Mouse (Mus musculus): ENCODE measurements around the gene Abraxas2. TPM values are rescaled to one million over a fixed set of nuclear protein-coding genes. Genes with fewer than 3 reads are reported as not detected.

The Abraxas2 gene
- polyA plus RNA-seq, 1 experiment = 20.1 TPM

- H3K4me1 ChIP-seq (ENCODE audit: control insufficient read depth, insufficient read depth, low read length) = no peaks in the 10 kb centered on the region; the same call in 1 of the 2 replicates
- no peak overlapping the region for H3K4me3 ChIP-seq (replicated peaks; ENCODE audit: control insufficient read depth, low read depth, low read length)
- no peak overlapping the region for H3K27ac ChIP-seq (ENCODE audit: control insufficient read depth, insufficient read depth, low read depth, low read length, poor library complexity)
- 61% methylated on average over 5 of the region's 5 CpGs for WGBS
- TF ChIP-seq POLR2A (IDR thresholded peaks at IDR 0.05; ENCODE audit: borderline replicate concordance, control insufficient read depth, low read depth, low read length) (no peak), CTCF (IDR thresholded peaks at IDR 0.05; ENCODE audit: control insufficient read depth, insufficient read depth, low read length) (no peak)
Measured at GRCm38 (mm10) chr7:132858043-132858608, 899 bp upstream of the Abraxas2 start.

- no peaks in the 10 kb centered on the region; the same call in 1 of the 2 replicates for H3K4me1 ChIP-seq (ENCODE audit: control insufficient read depth, insufficient read depth, low read length)
- no peak overlapping the region for H3K27ac ChIP-seq (ENCODE audit: control insufficient read depth, insufficient read depth, low read depth, low read length, poor library complexity)
- no peak overlapping the region for H3K4me3 ChIP-seq (replicated peaks; ENCODE audit: control insufficient read depth, low read depth, low read length)
- WGBS = 27% methylated on average over 9 of the region's 9 CpGs
- no peak for TF ChIP-seq POLR2A (IDR thresholded peaks at IDR 0.05; ENCODE audit: borderline replicate concordance, control insufficient read depth, low read depth, low read length)
- TF ChIP-seq CTCF (IDR thresholded peaks at IDR 0.05; ENCODE audit: control insufficient read depth, insufficient read depth, low read length) = no peak
Measured at GRCm38 (mm10) chr7:132866316-132866715, 7.3 kb downstream of the Abraxas2 start.

GRCm38 (mm10) chr7:132873043-132873442 is 14.0 kb downstream of the Abraxas2 start:
- no peak overlapping the region for H3K27ac ChIP-seq (ENCODE audit: control insufficient read depth, insufficient read depth, low read depth, low read length, poor library complexity)
- no peaks in the 10 kb centered on the region for H3K4me1 ChIP-seq (ENCODE audit: control insufficient read depth, insufficient read depth, low read length)
- WGBS = 60% methylated on average over 2 of the region's 2 CpGs
- TF ChIP-seq CTCF (IDR thresholded peaks at IDR 0.05; ENCODE audit: control insufficient read depth, insufficient read depth, low read length) (no peak), POLR2A (IDR thresholded peaks at IDR 0.05; ENCODE audit: borderline replicate concordance, control insufficient read depth, low read depth, low read length) (no peak)
- no peak overlapping the region for H3K4me3 ChIP-seq (replicated peaks; ENCODE audit: control insufficient read depth, low read depth, low read length)

GRCm38 (mm10) chr7:132875391-132876086 is 16.5 kb downstream of the Abraxas2 start:
- no peak overlapping the region for H3K27ac ChIP-seq (ENCODE audit: control insufficient read depth, insufficient read depth, low read depth, low read length, poor library complexity)
- no peak for TF ChIP-seq POLR2A (IDR thresholded peaks at IDR 0.05; ENCODE audit: borderline replicate concordance, control insufficient read depth, low read depth, low read length)
- no peak for TF ChIP-seq CTCF (IDR thresholded peaks at IDR 0.05; ENCODE audit: control insufficient read depth, insufficient read depth, low read length)
- no peak overlapping the region for H3K4me3 ChIP-seq (replicated peaks; ENCODE audit: control insufficient read depth, low read depth, low read length)
- no peaks in the 10 kb centered on the region for H3K4me1 ChIP-seq (ENCODE audit: control insufficient read depth, insufficient read depth, low read length)
- WGBS = 90% methylated on average over 2 of the region's 2 CpGs

GRCm38 (mm10) chr7:132880276-132880675 is 21.3 kb downstream of the Abraxas2 start:
- 66% methylated on average over 1 of the region's 1 CpGs for WGBS
- H3K4me3 ChIP-seq (replicated peaks; ENCODE audit: control insufficient read depth, low read depth, low read length) = no peak overlapping the region
- no peaks in the 10 kb centered on the region for H3K4me1 ChIP-seq (ENCODE audit: control insufficient read depth, insufficient read depth, low read length)
- TF ChIP-seq POLR2A (IDR thresholded peaks at IDR 0.05; ENCODE audit: borderline replicate concordance, control insufficient read depth, low read depth, low read length) (no peak), CTCF (IDR thresholded peaks at IDR 0.05; ENCODE audit: control insufficient read depth, insufficient read depth, low read length) (no peak)
- no peak overlapping the region for H3K27ac ChIP-seq (ENCODE audit: control insufficient read depth, insufficient read depth, low read depth, low read length, poor library complexity)

- no peak for TF ChIP-seq CTCF (IDR thresholded peaks at IDR 0.05; ENCODE audit: control insufficient read depth, insufficient read depth, low read length)
- TF ChIP-seq POLR2A (IDR thresholded peaks at IDR 0.05; ENCODE audit: borderline replicate concordance, control insufficient read depth, low read depth, low read length) = no peak
- 65% methylated on average over 2 of the region's 2 CpGs for WGBS
- no peak overlapping the region for H3K27ac ChIP-seq (ENCODE audit: control insufficient read depth, insufficient read depth, low read depth, low read length, poor library complexity)
- H3K4me1 ChIP-seq (ENCODE audit: control insufficient read depth, insufficient read depth, low read length) = no peaks in the 10 kb centered on the region
- no peak overlapping the region for H3K4me3 ChIP-seq (replicated peaks; ENCODE audit: control insufficient read depth, low read depth, low read length)
Measured at GRCm38 (mm10) chr7:132882343-132882742, 23.3 kb downstream of the Abraxas2 start.

- WGBS = 91% methylated on average over 7 of the region's 7 CpGs
- Histone ChIP-seq H3K4me3 (replicated peaks; ENCODE audit: control insufficient read depth, low read depth, low read length) (no peak overlapping the region), H3K27ac (ENCODE audit: control insufficient read depth, insufficient read depth, low read depth, low read length, poor library complexity) (no peak overlapping the region), H3K4me1 (ENCODE audit: control insufficient read depth, insufficient read depth, low read length) (no peaks in the 10 kb centered on the region)
- TF ChIP-seq CTCF (IDR thresholded peaks at IDR 0.05; ENCODE audit: control insufficient read depth, insufficient read depth, low read length) = no peak
- TF ChIP-seq POLR2A (IDR thresholded peaks at IDR 0.05; ENCODE audit: borderline replicate concordance, control insufficient read depth, low read depth, low read length) = no peak
Measured at GRCm38 (mm10) chr7:132884031-132884430, 25.0 kb downstream of the Abraxas2 start.

- TF ChIP-seq POLR2A (IDR thresholded peaks at IDR 0.05; ENCODE audit: borderline replicate concordance, control insufficient read depth, low read depth, low read length) (no peak), CTCF (IDR thresholded peaks at IDR 0.05; ENCODE audit: control insufficient read depth, insufficient read depth, low read length) (no peak)
- H3K27ac ChIP-seq (ENCODE audit: control insufficient read depth, insufficient read depth, low read depth, low read length, poor library complexity) = no peak overlapping the region
Measured at GRCm38 (mm10) chr7:132887019-132887804, 28.2 kb downstream of the Abraxas2 start.

More at GRCm38 (mm10) chr7:132887019-132887804, 28.2 kb downstream of the Abraxas2 start:
- H3K4me1 ChIP-seq (ENCODE audit: control insufficient read depth, insufficient read depth, low read length) = no peaks in the 10 kb centered on the region
- H3K4me3 ChIP-seq (replicated peaks; ENCODE audit: control insufficient read depth, low read depth, low read length) = no peak overlapping the region
- WGBS = 71% methylated on average over 7 of the region's 7 CpGs

Data from bone marrow, adult 2 months (tissue).